Mouse (Mus musculus): ENCODE results near the gene Laptm4a.

Laptm4a gene

DNA sequence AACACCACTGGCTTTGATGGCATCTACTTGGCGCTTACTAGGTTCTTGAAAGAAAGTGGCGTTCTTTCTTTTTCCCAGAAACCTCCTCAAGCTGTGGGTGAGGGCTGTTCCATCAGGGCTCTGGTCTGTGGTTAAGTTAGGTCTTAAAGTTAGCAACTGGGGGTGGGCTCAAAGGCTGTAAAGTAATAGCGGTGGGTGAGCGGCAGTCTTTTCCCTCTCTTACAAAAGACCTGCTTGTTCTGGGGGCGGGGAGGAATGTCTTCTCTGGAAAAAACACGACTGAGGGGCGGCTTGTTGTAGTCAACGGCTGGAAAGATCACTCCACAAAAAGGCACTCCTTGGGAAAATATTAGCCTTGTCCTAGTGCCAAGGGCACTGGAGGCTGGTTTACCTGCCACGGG, 32.7 kb downstream of the Laptm4a start:
- no peak for DNase-seq (ENCODE audit: low read depth)

DNA sequence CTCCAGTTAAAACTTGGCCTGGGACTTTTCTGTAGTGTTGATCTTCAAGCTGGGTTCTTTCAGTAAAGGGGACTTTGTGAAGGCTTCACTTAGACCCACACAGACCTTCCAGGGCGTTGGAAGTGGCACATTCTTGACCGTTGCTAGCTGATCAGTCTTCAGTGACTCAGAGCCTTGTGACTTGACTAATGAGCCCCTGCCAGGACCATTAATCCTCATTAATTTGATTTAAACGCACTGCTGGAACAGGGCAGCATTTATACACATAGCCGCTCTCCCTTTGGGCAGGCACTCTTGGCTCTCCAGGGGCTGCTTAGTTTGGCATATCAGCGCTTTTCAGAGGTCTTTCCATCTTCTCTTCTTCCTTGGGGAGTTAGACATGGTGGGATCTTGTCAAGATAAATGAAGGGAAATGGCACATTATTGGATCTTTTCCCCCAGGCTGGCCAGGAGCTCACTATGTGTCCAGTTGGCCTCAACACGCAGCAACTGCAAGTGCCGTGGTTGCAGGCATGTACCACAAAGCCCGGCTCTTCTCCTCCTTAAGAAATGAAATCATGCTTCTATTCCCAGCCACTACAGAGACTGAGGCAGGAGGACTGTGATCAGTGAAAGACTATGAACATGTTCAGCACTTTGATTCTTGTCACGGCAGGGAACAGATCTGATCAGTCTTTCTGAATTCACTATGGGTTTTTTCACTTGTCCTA, 40.3 kb downstream of the Laptm4a start:
- no peak for DNase-seq (ENCODE audit: low read depth)

DNA sequence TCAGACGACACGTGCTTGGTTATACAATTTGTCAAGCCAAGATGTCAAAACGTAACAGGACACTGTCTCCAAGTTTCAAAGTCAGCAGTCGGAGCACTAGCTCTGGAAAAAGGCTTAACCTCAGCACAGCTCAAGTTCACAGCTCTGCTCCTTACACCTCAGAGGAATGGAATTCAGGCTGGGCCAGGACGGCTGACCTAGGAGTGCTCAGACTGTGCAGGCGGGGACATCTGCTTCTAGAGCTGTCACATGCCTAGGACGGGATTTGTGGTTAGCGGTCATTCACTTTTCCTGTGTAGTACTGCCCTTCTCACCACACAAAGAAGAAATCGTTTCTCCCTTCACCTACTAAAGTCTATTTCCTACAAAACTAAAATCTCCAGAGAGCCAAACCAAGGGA, 48.4 kb downstream of the Laptm4a start:
- DNase-seq (ENCODE audit: low read depth): no peak

DNA sequence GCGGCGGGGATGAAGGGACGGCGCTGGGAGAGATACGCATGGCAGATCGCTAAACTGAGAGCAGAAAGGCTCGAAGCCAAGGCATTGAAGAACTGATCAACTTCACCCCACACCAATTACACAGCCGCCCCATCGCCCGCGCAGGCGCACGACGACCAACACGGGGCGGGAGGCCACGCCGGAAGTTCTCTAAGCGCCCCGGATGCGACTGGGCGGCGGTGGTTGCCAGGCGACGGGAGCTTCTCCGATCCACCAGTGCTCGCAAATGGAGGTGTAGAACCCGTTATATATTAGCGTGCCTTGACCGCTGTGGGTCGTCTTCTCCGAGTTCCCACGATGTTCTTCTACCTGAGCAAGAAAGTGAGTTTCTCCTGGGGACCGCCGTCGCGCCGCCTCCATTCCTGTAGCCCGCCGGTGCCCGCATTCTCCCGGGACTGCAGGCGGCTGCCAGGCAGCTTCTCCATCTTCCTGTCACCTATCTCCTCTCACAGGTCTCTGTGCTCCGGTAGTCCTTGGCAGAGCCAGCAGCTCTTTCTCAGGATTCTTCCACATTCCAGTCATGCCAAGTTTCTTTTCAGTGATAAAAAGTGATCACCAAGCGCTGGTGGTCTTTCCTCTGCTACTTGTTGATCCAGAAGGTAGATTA, 52.5 kb downstream of the Laptm4a start, which contains the start of gene Wdr35:
Gene Wdr35, plus strand, starts transcription at position 73 of the 646 bp plus-strand sequence.
- DNase-seq (ENCODE audit: low read depth): peak; percentile 40

DNA sequence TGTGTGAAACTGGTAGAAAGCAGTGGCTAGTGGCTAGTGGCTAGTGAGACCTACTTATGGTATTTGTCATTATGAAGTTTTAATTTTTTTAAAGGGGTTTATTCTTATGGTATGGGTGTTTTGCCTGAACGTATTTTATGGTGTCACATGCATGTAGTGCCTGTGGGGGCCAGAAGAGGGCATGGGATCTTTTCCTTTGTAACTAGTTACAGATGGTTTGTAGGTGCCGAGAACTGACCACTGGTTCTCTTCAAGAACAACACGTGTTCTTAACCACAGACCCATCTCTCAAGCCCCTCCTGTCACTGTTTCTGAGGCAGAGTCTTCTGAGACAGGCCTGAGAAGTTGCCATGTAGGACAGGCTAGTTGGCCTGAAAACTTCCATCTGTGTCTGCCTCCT, 53.6 kb downstream of the Laptm4a start:
- no peak for DNase-seq (ENCODE audit: low read depth)

All from c-Kit-positive CD71-negative TER-119-negative erythroid progenitor cells, embryonic 14.5 days (primary cell).